Mouse (Mus musculus): Measurements from ENCODE around the gene BC051019.

DNA sequence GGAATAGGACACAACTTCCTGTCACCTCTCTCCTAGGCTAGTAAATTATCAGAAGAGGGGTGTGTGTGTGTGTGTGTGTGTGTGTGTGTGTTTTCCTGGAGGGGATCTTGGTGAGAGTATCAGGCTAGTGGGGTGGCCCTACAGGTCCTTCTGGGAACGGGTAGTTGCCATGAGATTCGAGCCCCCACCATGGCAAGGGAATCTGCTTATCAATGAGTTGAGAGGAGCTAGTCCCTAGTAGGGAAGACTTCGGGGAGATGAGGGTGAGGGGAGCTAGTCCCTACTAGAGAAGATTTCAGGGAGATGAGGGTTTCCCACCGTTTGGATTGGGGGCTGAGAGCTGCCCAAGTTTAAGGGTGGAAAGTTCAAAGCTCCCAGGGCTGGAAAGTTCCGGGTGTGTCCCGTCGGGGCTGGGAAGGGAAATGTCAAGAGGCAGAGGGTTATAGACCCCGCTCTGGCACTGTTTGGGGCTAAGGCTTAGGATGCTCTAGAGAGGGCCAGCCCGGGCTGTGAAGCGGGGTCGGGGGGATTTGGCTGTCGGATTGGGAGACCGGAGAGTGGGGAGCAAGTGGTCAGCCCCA is 27.9 kb upstream of the BC051019 start:
- TF ChIP-seq CTCF (IDR thresholded peaks at IDR 0.05; ENCODE audit: low read depth), result no peak
- no peak for TF ChIP-seq EP300 (IDR thresholded peaks at IDR 0.05; ENCODE audit: low read depth)
